Mouse (Mus musculus): Measurements from ENCODE around the gene Atp6v0b. TPM values are rescaled to one million over a fixed set of nuclear protein-coding genes. Genes with fewer than 3 reads are reported as not detected.
A peak's percentile ranks its signal among the peaks of the same experiment; 100 is the strongest.

The Atp6v0b gene
- polyA plus RNA-seq, 1 experiment from 2014 or later: 626 TPM

GRCm38 (mm10) chr4:117918261-117918660, 31.1 kb upstream of the Atp6v0b start:
- H3K4me1 ChIP-seq: peaks cover 21% of the 10 kb centered on the region
- no peaks in the 10 kb centered on the region for H3K36me3 ChIP-seq
- H3K27ac ChIP-seq (replicated peaks): no peak overlapping the region
- H3K27me3 ChIP-seq (replicated peaks): no peaks in the 10 kb centered on the region; the same call in 1 of the 2 replicates
- no peak overlapping the region for H3K9ac ChIP-seq (replicated peaks)
- WGBS: 78% methylated on average over 3 of the region's 3 CpGs
- H3K4me3 ChIP-seq (replicated peaks): no peak overlapping the region
- ATAC-seq (ENCODE audit: low FRiP score): no peak
- H3K9me3 ChIP-seq (replicated peaks): no peaks in the 10 kb centered on the region
- H3K4me2 ChIP-seq: no peak overlapping the region

DNA sequence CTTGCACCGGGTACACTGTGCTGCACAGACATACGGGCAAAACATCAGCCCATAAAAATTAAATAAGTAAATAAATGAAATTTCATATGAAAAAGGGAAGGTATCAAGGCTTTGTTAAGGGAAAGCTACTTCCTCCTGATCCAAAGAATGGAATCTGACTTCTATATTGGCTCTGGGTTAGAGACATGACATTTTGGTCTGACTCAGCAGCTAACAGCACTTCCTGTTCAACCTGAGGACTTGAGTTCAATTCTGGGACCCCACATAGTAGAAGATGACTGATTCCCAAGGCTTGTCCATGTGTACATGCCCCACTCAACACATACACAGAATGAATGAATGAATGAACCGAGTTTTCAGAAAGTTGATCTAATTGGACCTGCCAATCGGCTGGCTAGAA, 30.7 kb upstream of the Atp6v0b start:
- Histone ChIP-seq H3K4me2 (no peak overlapping the region), H3K9ac (replicated peaks) (no peak overlapping the region), H3K27me3 (replicated peaks) (no peaks in the 10 kb centered on the region; the same call in 1 of the 2 replicates), H3K27ac (replicated peaks) (no peak overlapping the region), H3K4me3 (replicated peaks) (no peak overlapping the region), H3K36me3 (no peaks in the 10 kb centered on the region), H3K9me3 (replicated peaks) (no peaks in the 10 kb centered on the region), H3K4me1 (peaks cover 25% of the 10 kb centered on the region)
- ATAC-seq (ENCODE audit: low FRiP score): no peak
- WGBS: 94% methylated on average over 4 of the region's 4 CpGs

DNA sequence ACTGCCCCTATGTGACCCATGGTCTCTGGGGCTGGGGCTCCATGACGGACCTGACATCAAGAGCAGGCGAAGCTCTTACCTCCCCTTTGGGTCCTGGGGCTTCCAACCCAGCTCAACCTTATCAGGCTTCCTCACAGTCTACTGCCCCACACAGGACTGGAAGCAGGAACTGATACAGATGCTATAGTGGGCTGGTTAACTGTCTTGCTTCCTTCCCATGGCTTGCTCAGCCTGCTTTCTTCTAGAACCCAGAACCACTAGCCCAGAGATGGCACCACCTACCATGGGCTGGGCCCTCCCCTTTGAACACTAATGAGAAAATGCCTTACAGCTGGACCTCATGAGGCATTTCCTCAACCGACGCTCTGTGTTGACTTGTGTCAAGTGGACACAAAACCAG, 30.3 kb upstream of the Atp6v0b start:
- WGBS: 96% methylated on average over 4 of the region's 4 CpGs
- H3K9ac ChIP-seq (replicated peaks): no peak overlapping the region
- no peak overlapping the region for H3K4me3 ChIP-seq (replicated peaks)
- no peaks in the 10 kb centered on the region for H3K36me3 ChIP-seq
- H3K4me1 ChIP-seq: peaks cover 29% of the 10 kb centered on the region
- no peaks in the 10 kb centered on the region for H3K27me3 ChIP-seq (replicated peaks)
- H3K27ac ChIP-seq (replicated peaks): no peak overlapping the region
- H3K4me2 ChIP-seq: no peak overlapping the region
- H3K9me3 ChIP-seq (replicated peaks): no peaks in the 10 kb centered on the region
- no peak for ATAC-seq (ENCODE audit: low FRiP score)

DNA sequence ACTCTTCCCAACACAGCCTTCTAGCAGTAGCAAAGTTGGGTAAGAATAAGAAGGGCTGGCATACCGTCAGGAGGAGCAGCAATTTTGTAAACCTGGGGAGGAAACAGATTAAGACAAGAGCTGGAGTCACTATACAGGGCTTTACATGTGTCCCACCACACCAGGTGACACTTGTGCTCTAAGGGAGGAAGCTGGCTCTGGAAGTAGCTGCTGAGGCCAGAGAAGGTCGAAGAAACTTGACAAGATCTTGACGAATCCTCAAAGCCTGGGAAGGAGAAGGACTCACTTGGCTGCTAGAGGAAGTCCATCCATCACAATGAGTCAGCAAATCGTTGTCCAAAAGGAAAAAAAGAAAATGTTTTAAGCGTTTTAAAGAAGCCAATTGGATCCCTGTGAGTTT, 29.3 kb upstream of the Atp6v0b start:
- Histone ChIP-seq H3K36me3 (peaks cover 6% of the 10 kb centered on the region), H3K4me2 (peak overlapping the region; percentile 99), H3K27me3 (replicated peaks) (no peaks in the 10 kb centered on the region), H3K9me3 (replicated peaks) (no peaks in the 10 kb centered on the region), H3K4me3 (replicated peaks) (no peak overlapping the region), H3K4me1 (peaks cover 39% of the 10 kb centered on the region), H3K27ac (replicated peaks) (no peak overlapping the region), H3K9ac (replicated peaks) (no peak overlapping the region)
- no peak for ATAC-seq (ENCODE audit: low FRiP score)
- 85% methylated on average over 5 of the region's 5 CpGs for WGBS

GRCm38 (mm10) chr4:117915489-117916105, 28.5 kb upstream of the Atp6v0b start:
- H3K9ac ChIP-seq (replicated peaks): peak overlapping the region; percentile 87
- WGBS: 5% methylated on average over 19 of the region's 19 CpGs
- H3K36me3 ChIP-seq: peaks cover 14% of the 10 kb centered on the region
- peak; percentile 3; the same call in 1 of the 2 replicates for ATAC-seq (ENCODE audit: low FRiP score)
- peak overlapping the region; percentile 88 for H3K4me3 ChIP-seq (replicated peaks)
- H3K27me3 ChIP-seq (replicated peaks): no peaks in the 10 kb centered on the region
- H3K4me2 ChIP-seq: peak overlapping the region; percentile 99
- no peaks in the 10 kb centered on the region for H3K9me3 ChIP-seq (replicated peaks)
- H3K27ac ChIP-seq (replicated peaks): peak overlapping the region; percentile 90
- peaks cover 47% of the 10 kb centered on the region for H3K4me1 ChIP-seq

DNA sequence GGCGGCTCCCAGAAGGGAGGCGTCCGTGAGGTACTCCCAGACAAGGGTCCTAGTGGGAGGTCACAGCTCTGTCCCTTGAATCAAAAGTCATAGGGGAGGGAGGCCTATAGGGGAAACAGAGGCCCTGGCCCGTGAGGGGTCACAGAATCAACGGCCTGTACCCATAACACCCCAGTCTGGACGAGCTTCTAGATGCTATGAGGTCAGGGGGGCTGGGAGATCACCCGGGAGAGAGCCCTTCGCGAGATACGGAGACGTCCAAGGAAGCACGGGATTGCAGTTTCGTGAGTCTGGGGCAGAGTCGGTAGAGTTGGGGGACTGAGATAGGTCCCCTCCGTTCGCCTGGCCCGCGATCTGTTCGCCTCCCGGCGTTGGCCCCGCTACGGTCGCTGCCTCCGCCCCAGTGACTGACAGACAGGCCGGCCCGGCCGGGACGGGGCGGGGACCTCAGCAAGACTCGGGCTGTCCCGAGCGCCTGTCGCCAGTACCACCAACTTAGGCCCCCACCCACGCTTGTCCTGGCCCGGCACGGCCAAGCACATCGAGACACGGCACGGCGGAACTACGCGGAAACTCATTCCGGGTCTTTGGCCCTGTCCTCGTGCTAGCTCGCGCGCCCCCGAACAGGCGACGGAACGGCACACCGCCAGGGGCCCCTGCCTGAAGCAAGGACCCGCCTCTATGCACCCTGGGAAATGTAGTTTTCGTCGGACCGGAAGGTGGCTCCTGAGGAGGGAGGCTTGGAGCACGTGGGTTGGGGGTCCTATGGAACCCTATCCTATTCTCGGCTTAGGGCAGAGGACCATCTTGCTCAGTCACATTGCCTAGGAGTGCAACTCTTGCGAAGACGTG, 27.7 kb upstream of the Atp6v0b start, which contains the start of gene Ipo13:
Ipo13 (minus strand) TSS at position 409 of the 852 bp plus-strand sequence.
- under 1% methylated on average over 61 of the region's 61 CpGs for WGBS
- Histone ChIP-seq H3K27me3 (replicated peaks) (no peaks in the 10 kb centered on the region), H3K9me3 (replicated peaks) (no peaks in the 10 kb centered on the region), H3K27ac (replicated peaks) (peak within 1 kb of the TSS; percentile 90), H3K4me1 (peaks cover 55% of the 10 kb centered on the region), H3K9ac (replicated peaks) (peak within 1 kb of the TSS; percentile 87), H3K4me3 (replicated peaks) (peak within 1 kb of the TSS; percentile 88), H3K4me2 (peak within 1 kb of the TSS; percentile 99), H3K36me3 (peaks cover 15% of the 10 kb centered on the region)
- peak; percentile 95 for ATAC-seq (ENCODE audit: low FRiP score)

- no peaks in the 10 kb centered on the region for H3K27me3 ChIP-seq (replicated peaks)
- H3K9me3 ChIP-seq (replicated peaks): no peaks in the 10 kb centered on the region
- H3K9ac ChIP-seq (replicated peaks): peak overlapping the region; percentile 87
- peak overlapping the region; percentile 88 for H3K4me3 ChIP-seq (replicated peaks)
- 0 out of 2 replicates have a peak, but pooled peaks have one; percentile 1 for ATAC-seq (ENCODE audit: low FRiP score)
- H3K27ac ChIP-seq (replicated peaks): peak overlapping the region; percentile 90
- H3K4me2 ChIP-seq: peak overlapping the region; percentile 99
- peaks cover 15% of the 10 kb centered on the region for H3K36me3 ChIP-seq
- WGBS: 18% methylated on average over 8 of the region's 8 CpGs
- peaks cover 63% of the 10 kb centered on the region for H3K4me1 ChIP-seq
Observed at GRCm38 (mm10) chr4:117914031-117914430, 26.9 kb upstream of the Atp6v0b start.

DNA sequence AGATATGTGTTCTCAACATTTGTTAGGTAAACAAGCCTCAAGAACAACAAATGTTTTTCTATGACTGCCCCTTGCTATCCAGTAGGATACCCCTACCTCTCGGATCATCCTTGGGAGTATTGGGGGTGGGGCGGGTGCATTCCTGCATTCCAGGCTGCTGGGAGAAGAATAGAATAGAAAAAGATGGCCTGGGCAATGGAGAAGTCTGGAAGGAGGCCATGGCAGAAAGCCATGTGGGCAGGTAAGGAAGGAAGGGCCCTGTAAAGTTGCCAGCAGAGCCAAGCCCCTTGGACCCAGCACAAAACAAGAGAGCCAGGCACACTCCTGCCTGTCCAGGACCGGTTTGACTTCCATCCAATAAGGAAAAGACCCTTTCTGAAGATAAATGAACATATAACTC, 26.3 kb upstream of the Atp6v0b start:
- H3K4me2 ChIP-seq: peak overlapping the region; percentile 99
- 60% methylated on average over 3 of the region's 3 CpGs for WGBS
- no peaks in the 10 kb centered on the region for H3K9me3 ChIP-seq (replicated peaks)
- H3K36me3 ChIP-seq: peaks cover 15% of the 10 kb centered on the region
- H3K27me3 ChIP-seq (replicated peaks): no peaks in the 10 kb centered on the region
- no peak for ATAC-seq (ENCODE audit: low FRiP score)
- H3K9ac ChIP-seq (replicated peaks): peak overlapping the region; percentile 87
- peaks cover 69% of the 10 kb centered on the region for H3K4me1 ChIP-seq
- H3K27ac ChIP-seq (replicated peaks): no peak overlapping the region
- peak overlapping the region; percentile 88 for H3K4me3 ChIP-seq (replicated peaks)

DNA sequence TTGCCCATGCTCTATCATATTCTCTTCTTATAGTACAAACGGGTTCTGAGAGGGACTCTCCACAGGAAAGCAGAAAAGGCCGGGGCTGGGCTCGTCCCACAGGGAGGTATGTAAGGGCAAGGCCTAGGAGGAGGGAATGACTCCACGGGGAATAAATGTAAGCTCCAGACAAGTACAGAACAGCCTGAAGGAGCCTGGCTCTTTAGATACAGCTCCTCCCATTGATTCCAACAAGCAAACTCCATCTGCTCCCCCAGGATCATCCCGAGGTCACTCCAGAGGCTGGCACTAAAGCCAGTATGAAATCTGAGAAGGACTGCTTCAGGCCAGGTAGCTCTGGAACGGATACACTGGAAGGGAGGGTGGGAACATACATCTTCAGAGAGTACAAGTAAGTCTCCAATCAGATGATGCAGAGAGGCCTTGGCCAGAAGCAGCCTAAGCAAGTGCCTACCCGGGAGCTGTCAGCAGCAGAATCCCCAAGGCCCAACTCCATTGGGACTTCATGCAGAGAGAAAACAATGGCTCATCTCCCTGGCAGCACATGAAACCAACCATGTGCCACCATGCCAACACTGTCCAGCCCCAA, 25.6 kb upstream of the Atp6v0b start:
- peak overlapping the region; percentile 87; the same call in 1 of the 2 replicates for H3K9ac ChIP-seq (replicated peaks)
- H3K4me1 ChIP-seq: peaks cover 75% of the 10 kb centered on the region
- no peak overlapping the region for H3K27ac ChIP-seq (replicated peaks)
- WGBS: 57% methylated on average over 7 of the region's 7 CpGs
- ATAC-seq (ENCODE audit: low FRiP score): no peak
- H3K9me3 ChIP-seq (replicated peaks): no peaks in the 10 kb centered on the region
- H3K4me3 ChIP-seq (replicated peaks): peak overlapping the region; percentile 88
- no peaks in the 10 kb centered on the region for H3K27me3 ChIP-seq (replicated peaks)
- peaks cover 15% of the 10 kb centered on the region for H3K36me3 ChIP-seq
- peak overlapping the region; percentile 99 for H3K4me2 ChIP-seq

DNA sequence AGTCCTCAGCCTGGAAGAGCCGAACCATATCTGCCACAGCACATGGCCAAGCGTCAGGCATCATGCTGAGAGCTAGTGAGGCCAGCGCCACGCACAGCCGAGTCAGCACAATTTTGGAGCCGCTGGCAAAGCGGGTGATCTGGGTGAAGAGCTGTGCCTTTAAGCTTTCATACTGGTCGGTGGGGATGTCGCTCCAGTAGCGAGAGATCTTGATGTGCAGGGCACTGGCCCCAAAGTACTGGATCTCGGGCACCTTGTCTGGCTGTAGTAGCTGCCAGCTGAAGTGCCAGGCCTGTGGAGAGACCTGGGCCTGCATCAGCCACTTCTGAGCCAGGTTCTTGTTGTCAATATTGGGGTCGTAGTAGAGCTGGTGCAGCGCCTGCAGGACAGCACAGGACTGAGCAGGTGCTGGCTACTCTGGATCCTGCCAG, 25.0 kb upstream of the Atp6v0b start:
- Histone ChIP-seq H3K27me3 (replicated peaks) (no peaks in the 10 kb centered on the region), H3K9me3 (replicated peaks) (no peaks in the 10 kb centered on the region), H3K9ac (replicated peaks) (0 out of 2 replicates have a peak overlapping the region, but pooled peaks have one; percentile 10), H3K4me3 (replicated peaks) (no peak overlapping the region), H3K4me2 (peak overlapping the region; percentile 99), H3K27ac (replicated peaks) (no peak overlapping the region), H3K4me1 (peaks cover 79% of the 10 kb centered on the region), H3K36me3 (peaks cover 15% of the 10 kb centered on the region)
- WGBS: 92% methylated on average over 13 of the region's 13 CpGs
- no peak for ATAC-seq (ENCODE audit: low FRiP score)

GRCm38 (mm10) chr4:117908834-117909453, 21.8 kb upstream of the Atp6v0b start:
- Histone ChIP-seq H3K4me3 (replicated peaks) (peak overlapping the region; percentile 23), H3K9me3 (replicated peaks) (no peaks in the 10 kb centered on the region), H3K4me1 (peaks cover 68% of the 10 kb centered on the region), H3K4me2 (peak overlapping the region; percentile 56), H3K27ac (replicated peaks) (peak overlapping the region; percentile 86), H3K36me3 (peaks cover 37% of the 10 kb centered on the region), H3K27me3 (replicated peaks) (no peaks in the 10 kb centered on the region), H3K9ac (replicated peaks) (peak overlapping the region; percentile 30; the same call in 1 of the 2 replicates)
- peak; percentile 82 for ATAC-seq (ENCODE audit: low FRiP score)
- WGBS: 31% methylated on average over 8 of the region's 8 CpGs

All from neural tube, embryonic 15.5 days (tissue).